Mouse (Mus musculus): ENCODE measurements around the gene Armc9.

DNA sequence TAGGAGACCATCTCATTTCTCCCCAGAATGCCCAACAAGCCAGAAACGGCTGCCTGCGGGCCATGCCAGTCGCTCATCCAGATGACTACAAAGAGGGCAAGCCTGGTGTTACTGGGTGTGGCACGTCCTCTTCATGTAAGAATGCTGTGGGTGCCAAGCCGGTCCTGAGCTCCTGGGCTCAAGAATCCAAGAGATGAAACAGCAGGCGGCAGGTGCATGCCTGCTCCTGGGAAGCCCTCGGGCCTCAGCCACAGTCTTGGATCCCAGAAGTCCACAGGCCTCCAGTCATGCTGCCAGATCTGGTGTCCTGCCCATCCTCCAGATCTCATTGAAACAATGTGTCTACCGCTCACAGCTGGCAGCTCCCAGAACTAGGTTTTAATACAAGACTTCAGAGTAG, 102.6 kb downstream of the Armc9 start:
- TF ChIP-seq CTCF (IDR thresholded peaks at IDR 0.05; ENCODE audit: borderline replicate concordance, insufficient read depth, low read depth, low read length) (no peak), POLR2A (IDR thresholded peaks at IDR 0.05; ENCODE audit: borderline replicate concordance, insufficient read depth, low read length) (no peak)

All from cerebellum, adult 2 months (tissue).